Mouse (Mus musculus): Measurements from ENCODE around the gene Nkain2. TPM values are rescaled to one million over a fixed set of nuclear protein-coding genes. Genes with fewer than 3 reads are reported as not detected.

Nkain2 gene
- polyA plus RNA-seq, 1 experiment from 2014 or later = 18.3 TPM

DNA sequence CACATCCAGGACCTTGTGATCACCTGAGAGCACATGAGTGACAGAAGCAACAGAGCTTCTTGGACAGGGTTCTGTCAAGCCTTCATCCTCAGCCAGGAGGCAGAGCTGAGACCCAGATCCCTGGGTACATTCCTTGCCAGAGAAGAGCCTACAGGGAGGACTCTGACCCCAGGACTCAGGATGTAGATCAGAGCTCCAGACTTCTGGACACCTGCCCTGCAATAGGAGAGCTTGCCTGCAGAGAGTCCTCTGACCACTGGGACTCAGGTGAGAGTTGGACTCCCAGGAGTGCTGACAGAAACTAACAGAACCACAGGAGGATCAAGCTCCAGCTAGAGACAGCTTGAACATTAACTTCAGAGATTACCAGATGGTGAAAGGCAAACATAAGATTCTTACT, 1162.2 kb downstream of the Nkain2 start:
- DNase-seq (ENCODE audit: low spot score) = no peak
- Histone ChIP-seq H3K27me3 (ENCODE audit: control insufficient read depth, insufficient read depth, low read length) (no peaks in the 10 kb centered on the region), H3K9me3 (ENCODE audit: control insufficient read depth, low read length) (0 out of 2 replicates have a peak, but pooled peaks cover 5% of the 10 kb centered on the region), H3K4me1 (replicated peaks; ENCODE audit: control insufficient read depth, insufficient read depth, low read length) (no peaks in the 10 kb centered on the region), H3K4me3 (replicated peaks; ENCODE audit: low read length) (no peak overlapping the region), H3K9ac (no peak overlapping the region), H3K27ac (no peak overlapping the region), H3K36me3 (replicated peaks; ENCODE audit: control insufficient read depth, insufficient read depth) (no peaks in the 10 kb centered on the region), H3K4me2 (replicated peaks) (no peak overlapping the region)
- no peak for ATAC-seq (ENCODE audit: low FRiP score)

DNA sequence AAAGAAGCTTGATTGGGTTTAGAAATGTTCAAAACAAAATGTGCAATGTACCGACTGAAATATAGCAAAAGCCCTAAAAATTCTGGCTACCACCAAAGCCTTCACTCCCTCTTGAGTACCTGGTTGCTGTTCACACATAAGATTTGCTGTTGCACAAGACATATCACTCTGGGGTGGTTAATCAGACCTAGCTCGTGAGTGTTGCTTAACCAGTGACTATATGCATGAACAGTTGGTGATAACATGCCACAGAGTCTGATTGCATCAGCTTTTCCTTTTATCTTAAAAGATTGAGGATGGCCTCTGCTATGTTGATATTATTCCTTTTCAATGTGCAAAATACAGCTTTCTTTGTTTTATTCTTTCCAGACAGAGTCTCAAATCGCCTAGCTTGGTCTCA, 1243.0 kb downstream of the Nkain2 start:
- no peak overlapping the region for H3K27ac ChIP-seq
- no peaks in the 10 kb centered on the region for H3K27me3 ChIP-seq (ENCODE audit: control insufficient read depth, insufficient read depth, low read length)
- no peaks in the 10 kb centered on the region for H3K36me3 ChIP-seq (replicated peaks; ENCODE audit: control insufficient read depth, insufficient read depth)
- H3K4me2 ChIP-seq (replicated peaks) = no peak overlapping the region
- ATAC-seq (ENCODE audit: low FRiP score) (no peak), DNase-seq (ENCODE audit: low spot score) (no peak)
- no peaks in the 10 kb centered on the region for H3K4me1 ChIP-seq (replicated peaks; ENCODE audit: control insufficient read depth, insufficient read depth, low read length)
- no peaks in the 10 kb centered on the region for H3K9me3 ChIP-seq (ENCODE audit: control insufficient read depth, low read length)
- no peak overlapping the region for H3K4me3 ChIP-seq (replicated peaks; ENCODE audit: low read length)
- no peak overlapping the region for H3K9ac ChIP-seq
- WGBS = 87% methylated on average over 3 of the region's 3 CpGs

- no peak for ATAC-seq (ENCODE audit: low FRiP score)
- no peak overlapping the region for H3K9ac ChIP-seq
These were observed 1244.2 kb downstream of the Nkain2 start for GRCm38 (mm10) chr10:31646083-31646482.

More at GRCm38 (mm10) chr10:31646083-31646482, 1244.2 kb downstream of the Nkain2 start:
- H3K4me3 ChIP-seq (replicated peaks; ENCODE audit: low read length) = no peak overlapping the region
- no peaks in the 10 kb centered on the region for H3K9me3 ChIP-seq (ENCODE audit: control insufficient read depth, low read length)
- no peak overlapping the region for H3K27ac ChIP-seq
- no peaks in the 10 kb centered on the region for H3K4me1 ChIP-seq (replicated peaks; ENCODE audit: control insufficient read depth, insufficient read depth, low read length)
- H3K36me3 ChIP-seq (replicated peaks; ENCODE audit: control insufficient read depth, insufficient read depth) = no peaks in the 10 kb centered on the region
- 36% methylated on average over 1 of the region's 1 CpGs for WGBS
- no peaks in the 10 kb centered on the region for H3K27me3 ChIP-seq (ENCODE audit: control insufficient read depth, insufficient read depth, low read length)
- DNase-seq (ENCODE audit: low spot score) = no peak
- no peak overlapping the region for H3K4me2 ChIP-seq (replicated peaks)

Other genes with a start within 250 kb of the Nkain2 start
- gene Trdn, start 190.1 kb upstream of the Nkain2 start, polyA plus RNA-seq (2014; fragmentation: Nextera tagmentation; extraction: Ambion mirVana) = 0.13 TPM in 1 of 2 replicates, not detected in the other